Mouse (Mus musculus): Measurements from ENCODE around the gene Them7. TPM values are rescaled to one million over a fixed set of nuclear protein-coding genes. Genes with fewer than 3 reads are reported as not detected.

Gene Them7
- polyA plus RNA-seq, 1 experiment: not detected

- Histone ChIP-seq H3K4me3 (ENCODE audit: insufficient read depth, low read length) (no peak overlapping the region), H3K27ac (ENCODE audit: insufficient read depth, low read length) (no peak overlapping the region), H3K4me1 (ENCODE audit: control insufficient read depth, insufficient read depth, low read length) (no peaks in the 10 kb centered on the region)
- TF ChIP-seq POLR2A (IDR thresholded peaks at IDR 0.05; ENCODE audit: low read depth, low read length) (no peak), CTCF (IDR thresholded peaks at IDR 0.05; ENCODE audit: borderline replicate concordance, insufficient read depth, low read length) (no peak)
Observed at GRCm38 (mm10) chr2:105230333-105230732, 6.2 kb downstream of the Them7 start.

GRCm38 (mm10) chr2:105232386-105232785, 8.3 kb downstream of the Them7 start:
- no peak for TF ChIP-seq POLR2A (IDR thresholded peaks at IDR 0.05; ENCODE audit: low read depth, low read length)
- no peak for TF ChIP-seq CTCF (IDR thresholded peaks at IDR 0.05; ENCODE audit: borderline replicate concordance, insufficient read depth, low read length)
- Histone ChIP-seq H3K27ac (ENCODE audit: insufficient read depth, low read length) (no peak overlapping the region), H3K4me3 (ENCODE audit: insufficient read depth, low read length) (no peak overlapping the region), H3K4me1 (ENCODE audit: control insufficient read depth, insufficient read depth, low read length) (no peaks in the 10 kb centered on the region)

DNA sequence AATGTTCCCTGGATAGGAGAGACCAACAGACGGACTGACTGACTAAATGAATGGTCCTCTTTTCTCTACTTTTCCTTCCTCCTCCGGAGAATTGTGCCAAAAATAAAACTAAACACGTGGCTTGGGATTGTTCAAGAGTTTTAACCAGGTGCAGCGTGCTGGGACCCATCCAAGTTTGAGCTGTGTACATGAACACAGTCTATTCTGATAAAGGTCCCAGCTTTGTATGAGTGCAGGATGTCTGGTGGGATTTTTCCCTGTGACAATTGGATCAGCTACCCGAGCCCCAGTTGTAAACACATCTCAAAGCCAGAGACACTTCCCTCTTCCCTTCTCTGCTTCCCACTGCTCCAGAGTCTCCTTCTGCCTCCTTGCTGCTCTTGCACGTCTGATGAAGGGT, 10.2 kb downstream of the Them7 start:
- no peak overlapping the region for H3K27ac ChIP-seq (ENCODE audit: insufficient read depth, low read length)
- TF ChIP-seq CTCF (IDR thresholded peaks at IDR 0.05; ENCODE audit: borderline replicate concordance, insufficient read depth, low read length) (no peak), POLR2A (IDR thresholded peaks at IDR 0.05; ENCODE audit: low read depth, low read length) (no peak)
- H3K4me1 ChIP-seq (ENCODE audit: control insufficient read depth, insufficient read depth, low read length): no peaks in the 10 kb centered on the region
- H3K4me3 ChIP-seq (ENCODE audit: insufficient read depth, low read length): no peak overlapping the region

DNA sequence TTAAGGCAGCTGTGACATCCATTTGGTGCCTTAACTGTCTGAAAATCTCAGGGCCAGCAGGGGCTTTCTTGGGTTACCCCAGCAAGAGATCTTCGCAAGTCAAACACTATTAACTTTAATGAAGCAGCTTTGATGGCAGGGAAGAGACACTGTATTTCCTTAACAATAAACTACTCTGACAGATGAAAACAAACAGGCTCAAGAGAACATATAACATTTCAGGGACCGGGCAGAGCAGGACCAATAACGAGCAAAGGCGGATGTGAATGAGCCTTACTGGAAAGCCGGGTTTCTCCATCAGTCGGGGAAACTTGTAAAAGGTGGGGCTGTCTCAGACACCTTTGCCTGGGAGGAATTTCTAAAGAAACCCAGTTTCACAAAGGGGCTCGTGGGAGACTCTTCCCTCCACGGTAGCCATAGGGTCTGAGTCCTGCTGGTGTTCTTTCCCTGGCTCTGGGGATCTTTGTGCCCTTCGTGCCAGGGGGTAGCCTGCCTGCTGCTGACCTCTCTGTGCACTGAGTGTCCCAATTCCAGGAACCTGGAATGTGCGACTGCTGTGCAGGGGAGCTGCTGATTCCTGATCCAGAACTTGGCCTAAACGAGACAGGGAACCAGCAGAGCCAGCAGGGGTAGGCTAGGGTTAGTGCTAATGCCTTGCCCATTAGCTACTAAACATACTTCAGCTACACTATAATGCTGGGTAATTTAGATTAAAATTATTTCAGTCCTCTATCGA, 11.4 kb downstream of the Them7 start:
- TF ChIP-seq CTCF (IDR thresholded peaks at IDR 0.05; ENCODE audit: borderline replicate concordance, insufficient read depth, low read length): no peak
- TF ChIP-seq POLR2A (IDR thresholded peaks at IDR 0.05; ENCODE audit: low read depth, low read length): no peak
- H3K4me1 ChIP-seq (ENCODE audit: control insufficient read depth, insufficient read depth, low read length): no peaks in the 10 kb centered on the region
- no peak overlapping the region for H3K27ac ChIP-seq (ENCODE audit: insufficient read depth, low read length)
- no peak overlapping the region for H3K4me3 ChIP-seq (ENCODE audit: insufficient read depth, low read length)

GRCm38 (mm10) chr2:105237424-105237823, 13.3 kb downstream of the Them7 start:
- Histone ChIP-seq H3K27ac (ENCODE audit: insufficient read depth, low read length) (no peak overlapping the region), H3K4me3 (ENCODE audit: insufficient read depth, low read length) (no peak overlapping the region), H3K4me1 (ENCODE audit: control insufficient read depth, insufficient read depth, low read length) (no peaks in the 10 kb centered on the region)

GRCm38 (mm10) chr2:105237841-105238240, 13.7 kb downstream of the Them7 start:
- Histone ChIP-seq H3K27ac (ENCODE audit: insufficient read depth, low read length) (no peak overlapping the region), H3K4me3 (ENCODE audit: insufficient read depth, low read length) (no peak overlapping the region), H3K4me1 (ENCODE audit: control insufficient read depth, insufficient read depth, low read length) (no peaks in the 10 kb centered on the region)
- no peak for TF ChIP-seq CTCF (IDR thresholded peaks at IDR 0.05; ENCODE audit: borderline replicate concordance, insufficient read depth, low read length)
- TF ChIP-seq POLR2A (IDR thresholded peaks at IDR 0.05; ENCODE audit: low read depth, low read length): no peak

More at GRCm38 (mm10) chr2:105237424-105237823, 13.3 kb downstream of the Them7 start:
- TF ChIP-seq CTCF (IDR thresholded peaks at IDR 0.05; ENCODE audit: borderline replicate concordance, insufficient read depth, low read length) (no peak), POLR2A (IDR thresholded peaks at IDR 0.05; ENCODE audit: low read depth, low read length) (no peak)

- Histone ChIP-seq H3K4me3 (ENCODE audit: insufficient read depth, low read length) (no peak overlapping the region), H3K4me1 (ENCODE audit: control insufficient read depth, insufficient read depth, low read length) (no peaks in the 10 kb centered on the region), H3K27ac (ENCODE audit: insufficient read depth, low read length) (no peak overlapping the region)
- no peak for TF ChIP-seq CTCF (IDR thresholded peaks at IDR 0.05; ENCODE audit: borderline replicate concordance, insufficient read depth, low read length)
- TF ChIP-seq POLR2A (IDR thresholded peaks at IDR 0.05; ENCODE audit: low read depth, low read length): no peak
Observed at GRCm38 (mm10) chr2:105238775-105239174, 14.7 kb downstream of the Them7 start.

DNA sequence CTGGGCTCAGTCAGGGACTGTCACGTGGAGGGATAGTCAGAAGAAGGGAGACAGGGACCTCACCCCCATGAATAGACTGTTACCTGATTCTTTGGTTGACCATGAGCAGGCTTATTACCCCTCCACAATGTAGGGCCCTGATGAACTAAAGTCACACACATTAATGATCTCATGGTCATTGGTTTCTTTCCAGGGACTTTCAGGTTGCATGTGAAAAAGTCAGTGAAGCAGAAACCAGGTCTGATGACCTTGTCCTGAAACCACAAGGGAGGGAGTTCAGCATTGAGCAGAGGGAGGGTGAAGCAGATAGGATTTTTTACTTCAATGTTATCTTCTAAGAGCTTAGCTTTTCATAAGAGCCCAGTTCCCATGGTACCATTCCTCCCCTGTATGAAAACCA, 16.5 kb downstream of the Them7 start:
- TF ChIP-seq CTCF (IDR thresholded peaks at IDR 0.05; ENCODE audit: borderline replicate concordance, insufficient read depth, low read length): no peak
- TF ChIP-seq POLR2A (IDR thresholded peaks at IDR 0.05; ENCODE audit: low read depth, low read length): no peak
- H3K4me1 ChIP-seq (ENCODE audit: control insufficient read depth, insufficient read depth, low read length): no peaks in the 10 kb centered on the region
- H3K27ac ChIP-seq (ENCODE audit: insufficient read depth, low read length): no peak overlapping the region
- H3K4me3 ChIP-seq (ENCODE audit: insufficient read depth, low read length): no peak overlapping the region

DNA sequence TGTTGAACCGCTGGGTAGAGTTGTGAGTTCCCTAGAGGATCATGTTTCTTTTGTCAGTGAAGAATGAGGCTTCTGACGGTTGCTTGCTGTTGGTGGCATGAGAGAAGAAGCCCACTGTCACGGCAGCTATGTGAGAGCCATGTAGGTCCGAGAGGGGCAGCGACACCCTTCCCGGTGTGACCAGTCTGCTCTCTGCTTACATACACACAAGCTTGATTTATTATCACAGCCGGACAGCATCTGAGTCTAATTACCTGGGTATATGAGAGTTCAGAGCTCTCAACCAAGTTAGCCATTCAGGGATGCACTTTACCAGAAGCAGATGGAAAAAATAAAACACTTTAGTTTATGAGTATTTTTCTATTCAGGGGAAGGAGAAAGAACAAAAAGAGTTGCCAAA, 18.8 kb downstream of the Them7 start:
- TF ChIP-seq CTCF (IDR thresholded peaks at IDR 0.05; ENCODE audit: borderline replicate concordance, insufficient read depth, low read length) (no peak), POLR2A (IDR thresholded peaks at IDR 0.05; ENCODE audit: low read depth, low read length) (no peak)
- Histone ChIP-seq H3K4me3 (ENCODE audit: insufficient read depth, low read length) (no peak overlapping the region), H3K4me1 (ENCODE audit: control insufficient read depth, insufficient read depth, low read length) (no peaks in the 10 kb centered on the region), H3K27ac (ENCODE audit: insufficient read depth, low read length) (no peak overlapping the region)

DNA sequence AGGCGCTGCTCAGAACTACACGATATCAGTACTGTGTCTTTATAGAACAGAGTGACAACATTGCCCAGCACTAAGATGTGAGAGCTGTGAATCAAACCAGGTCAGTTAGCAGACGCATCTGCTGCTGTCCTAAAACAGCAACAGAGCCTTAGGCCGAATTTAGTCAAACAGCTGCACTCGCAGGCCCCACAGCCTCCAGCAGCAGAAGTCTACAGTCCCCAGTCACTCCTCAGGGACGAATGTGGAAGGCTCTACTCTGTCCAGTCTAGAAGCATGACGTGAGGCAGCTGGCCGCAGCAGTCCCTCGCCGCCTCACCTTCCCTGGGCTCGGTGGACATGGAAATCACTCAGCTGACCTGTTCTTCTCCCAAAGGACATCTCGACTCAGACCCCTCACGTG, 20.6 kb downstream of the Them7 start:
- TF ChIP-seq CTCF (IDR thresholded peaks at IDR 0.05; ENCODE audit: borderline replicate concordance, insufficient read depth, low read length): no peak
- no peak for TF ChIP-seq POLR2A (IDR thresholded peaks at IDR 0.05; ENCODE audit: low read depth, low read length)
- Histone ChIP-seq H3K27ac (ENCODE audit: insufficient read depth, low read length) (no peak overlapping the region), H3K4me1 (ENCODE audit: control insufficient read depth, insufficient read depth, low read length) (no peaks in the 10 kb centered on the region), H3K4me3 (ENCODE audit: insufficient read depth, low read length) (no peak overlapping the region)

Measured in embryonic fibroblast, embryonic 13.5 days (primary cell).